Mouse (Mus musculus): ENCODE measurements around the gene Rbbp4. TPM values are rescaled to one million over a fixed set of nuclear protein-coding genes. Genes with fewer than 3 reads are reported as not detected.
A peak's percentile ranks its signal among the peaks of the same experiment; 100 is the strongest.

The Rbbp4 gene
- polyA plus RNA-seq, 1 experiment from 2014 or later: 437 TPM

DNA sequence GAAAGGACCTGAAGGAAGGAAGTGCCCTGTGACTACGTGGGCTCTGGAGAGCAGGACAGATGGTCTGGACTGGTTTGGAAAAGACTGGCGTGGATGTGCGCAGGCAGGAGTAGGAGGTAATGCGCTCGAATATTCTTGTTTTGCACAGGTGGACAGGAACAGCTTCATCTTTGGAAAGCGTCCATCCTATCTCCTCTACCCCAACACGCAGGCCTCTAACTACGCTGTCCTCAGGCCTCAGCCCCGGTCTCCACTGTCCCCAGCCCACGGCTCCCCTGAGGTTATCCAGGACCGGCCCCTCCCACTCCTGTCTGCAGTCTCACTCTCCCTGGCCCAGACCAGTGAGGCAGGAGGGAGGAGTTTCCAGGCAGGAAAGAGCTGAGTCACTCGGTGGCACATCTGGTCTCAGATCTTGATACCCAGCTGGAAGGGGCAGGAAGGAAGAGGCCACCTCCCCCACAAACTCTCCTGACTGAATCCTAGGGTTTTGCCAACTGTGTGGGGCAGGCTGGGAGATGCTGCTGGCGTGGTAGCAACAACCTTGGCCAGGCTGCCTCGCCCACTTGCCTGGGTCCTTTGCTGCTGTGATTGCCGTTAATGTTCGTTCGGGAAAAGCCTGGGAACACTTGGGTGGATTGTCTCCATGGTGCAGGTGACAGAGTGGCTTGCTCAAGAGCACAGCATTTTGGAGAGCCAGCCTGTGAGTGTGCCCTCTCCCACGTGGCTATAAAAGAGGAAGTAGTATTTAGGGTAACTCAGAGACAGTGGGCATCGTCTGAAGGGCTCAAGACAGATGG, 71.7 kb downstream of the Rbbp4 start:
- Histone ChIP-seq H3K4me3 (ENCODE audit: low read length) (no peak overlapping the region), H3K9ac (ENCODE audit: low read depth, low read length) (no peak overlapping the region), H3K36me3 (ENCODE audit: control insufficient read depth, insufficient read depth, low read length) (no peaks in the 10 kb centered on the region), H3K4me2 (replicated peaks; ENCODE audit: low read depth, low read length) (peak overlapping the region; percentile 1; the same call in 1 of the 2 replicates), H3K4me1 (ENCODE audit: control insufficient read depth, insufficient read depth, low read length) (peaks cover 8% of the 10 kb centered on the region; the same call in 1 of the 2 replicates), H3K27me3 (ENCODE audit: control insufficient read depth, insufficient read depth, low read length) (no peaks in the 10 kb centered on the region), H3K27ac (ENCODE audit: low read depth, low read length) (0 out of 2 replicates have a peak overlapping the region, but pooled peaks have one; percentile 13), H3K9me3 (ENCODE audit: control insufficient read depth, low read length) (no peaks in the 10 kb centered on the region)
- WGBS: 21% methylated on average over 19 of the region's 19 CpGs
- ATAC-seq (ENCODE audit: low FRiP score, low TSS enrichment): peak; percentile 77

GRCm38 (mm10) chr4:129261196-129261595, 74.0 kb downstream of the Rbbp4 start, which contains the start of gene C77080:
TSS of gene C77080 (minus strand) at chr4:129261404.
- H3K4me3 ChIP-seq (ENCODE audit: low read length): no peak within 1 kb of the TSS
- ATAC-seq (ENCODE audit: low FRiP score, low TSS enrichment): no peak
- no peak within 1 kb of the TSS for H3K9ac ChIP-seq (ENCODE audit: low read depth, low read length)
- H3K4me1 ChIP-seq (ENCODE audit: control insufficient read depth, insufficient read depth, low read length): peaks cover 21% of the 10 kb centered on the region; the same call in 1 of the 2 replicates
- no CpG with 5 or more reads among the region's 4 CpGs for WGBS
- H3K27ac ChIP-seq (ENCODE audit: low read depth, low read length): no peak within 1 kb of the TSS
- H3K9me3 ChIP-seq (ENCODE audit: control insufficient read depth, low read length): no peaks in the 10 kb centered on the region
- H3K4me2 ChIP-seq (replicated peaks; ENCODE audit: low read depth, low read length): no peak within 1 kb of the TSS
- no peaks in the 10 kb centered on the region for H3K36me3 ChIP-seq (ENCODE audit: control insufficient read depth, insufficient read depth, low read length)
- no peaks in the 10 kb centered on the region for H3K27me3 ChIP-seq (ENCODE audit: control insufficient read depth, insufficient read depth, low read length)

DNA sequence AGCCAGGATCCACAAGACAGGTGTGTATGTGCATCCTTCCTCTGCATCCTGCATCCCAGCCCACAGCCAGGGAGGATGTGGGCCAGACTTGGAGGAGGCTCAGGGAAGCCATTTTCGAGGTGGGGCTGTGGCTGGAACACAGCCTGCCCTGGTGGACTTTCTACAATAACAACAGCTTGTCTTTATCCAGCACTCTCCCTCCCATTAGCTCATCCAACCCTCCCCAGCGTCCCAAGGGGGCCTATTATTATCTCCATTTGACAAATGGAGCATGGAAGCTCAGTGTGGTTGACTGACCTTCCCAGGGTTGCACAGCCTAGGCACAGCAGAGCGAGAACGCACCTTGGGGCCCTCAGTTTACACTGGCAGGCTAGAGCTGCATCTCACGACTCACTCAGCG, 74.5 kb downstream of the Rbbp4 start:
- Histone ChIP-seq H3K36me3 (ENCODE audit: control insufficient read depth, insufficient read depth, low read length) (no peaks in the 10 kb centered on the region), H3K9ac (ENCODE audit: low read depth, low read length) (no peak overlapping the region), H3K4me3 (ENCODE audit: low read length) (no peak overlapping the region), H3K4me1 (ENCODE audit: control insufficient read depth, insufficient read depth, low read length) (peaks cover 25% of the 10 kb centered on the region; the same call in 1 of the 2 replicates), H3K4me2 (replicated peaks; ENCODE audit: low read depth, low read length) (no peak overlapping the region), H3K27ac (ENCODE audit: low read depth, low read length) (no peak overlapping the region), H3K9me3 (ENCODE audit: control insufficient read depth, low read length) (no peaks in the 10 kb centered on the region), H3K27me3 (ENCODE audit: control insufficient read depth, insufficient read depth, low read length) (no peaks in the 10 kb centered on the region)
- WGBS: 15% methylated on average over 6 of the region's 6 CpGs
- no peak for ATAC-seq (ENCODE audit: low FRiP score, low TSS enrichment)

- no peak overlapping the region for H3K9ac ChIP-seq (ENCODE audit: low read depth, low read length)
- 59% methylated on average over 4 of the region's 4 CpGs for WGBS
- no peak overlapping the region for H3K4me3 ChIP-seq (ENCODE audit: low read length)
- ATAC-seq (ENCODE audit: low FRiP score, low TSS enrichment): no peak
- H3K9me3 ChIP-seq (ENCODE audit: control insufficient read depth, low read length): no peaks in the 10 kb centered on the region
- no peak overlapping the region for H3K4me2 ChIP-seq (replicated peaks; ENCODE audit: low read depth, low read length)
- H3K27ac ChIP-seq (ENCODE audit: low read depth, low read length): no peak overlapping the region
- peaks cover 25% of the 10 kb centered on the region; the same call in 1 of the 2 replicates for H3K4me1 ChIP-seq (ENCODE audit: control insufficient read depth, insufficient read depth, low read length)
- no peaks in the 10 kb centered on the region for H3K36me3 ChIP-seq (ENCODE audit: control insufficient read depth, insufficient read depth, low read length)
- no peaks in the 10 kb centered on the region for H3K27me3 ChIP-seq (ENCODE audit: control insufficient read depth, insufficient read depth, low read length)
Measured at GRCm38 (mm10) chr4:129259101-129259500, 76.1 kb downstream of the Rbbp4 start.

Small RNAs within 50 kb of the gene (microRNA-seq; reads per million reads assigned to microRNA genes)
- gene Gm22994: not detected

Other genes with a start within 250 kb of the Rbbp4 start
- 8.5 and 10.0 TPM in 2 replicates for gene Tmem54, start 229.8 kb downstream of the Rbbp4 start, polyA plus RNA-seq (2014; fragmentation: Nextera tagmentation; extraction: Ambion mirVana)
- gene Hpca, start 213.3 kb downstream of the Rbbp4 start, polyA plus RNA-seq (2014; fragmentation: Nextera tagmentation; extraction: Ambion mirVana): 0.83 TPM in 2 replicates
- 4.3 and 5.7 TPM in 2 replicates for gene Fndc5, start 198.4 kb downstream of the Rbbp4 start, polyA plus RNA-seq (2014; fragmentation: Nextera tagmentation; extraction: Ambion mirVana)
- 17.3 and 28.9 TPM in 2 replicates for gene S100pbp, start 145.6 kb downstream of the Rbbp4 start, polyA plus RNA-seq (2014; fragmentation: Nextera tagmentation; extraction: Ambion mirVana)
- 68.4 and 92.6 TPM in 2 replicates for gene Yars, start 145.6 kb downstream of the Rbbp4 start, polyA plus RNA-seq (2014; fragmentation: Nextera tagmentation; extraction: Ambion mirVana)
- 7.3 and 7.8 TPM in 2 replicates for gene C77080, start 74.0 kb downstream of the Rbbp4 start, polyA plus RNA-seq (2014; fragmentation: Nextera tagmentation; extraction: Ambion mirVana)
- 0.63 and 0.84 TPM in 2 replicates for gene Sync, start 47.8 kb downstream of the Rbbp4 start, polyA plus RNA-seq (2014; fragmentation: Nextera tagmentation; extraction: Ambion mirVana)
- 50.2 and 70.1 TPM in 2 replicates for gene Zbtb8os, start 325 bp upstream of the Rbbp4 start, polyA plus RNA-seq (2014; fragmentation: Nextera tagmentation; extraction: Ambion mirVana)
- 7.9 and 13.3 TPM in 2 replicates for gene Zbtb8a, start 42.7 kb upstream of the Rbbp4 start, polyA plus RNA-seq (2014; fragmentation: Nextera tagmentation; extraction: Ambion mirVana)
- gene Zbtb8b, start 105.5 kb upstream of the Rbbp4 start, polyA plus RNA-seq (2014; fragmentation: Nextera tagmentation; extraction: Ambion mirVana): 2.3 and 3.1 TPM in 2 replicates
- gene Bsdc1, start 126.2 kb upstream of the Rbbp4 start, polyA plus RNA-seq (2014; fragmentation: Nextera tagmentation; extraction: Ambion mirVana): 20.5 and 23.3 TPM in 2 replicates
- not detected in 2 replicates for gene Tssk3, start 155.7 kb upstream of the Rbbp4 start, polyA plus RNA-seq (2014; fragmentation: Nextera tagmentation; extraction: Ambion mirVana)
- 0.39 TPM in 1 of 2 replicates, not detected in the other for gene Fam229a, start 155.8 kb upstream of the Rbbp4 start, polyA plus RNA-seq (2014; fragmentation: Nextera tagmentation; extraction: Ambion mirVana)
- gene Marcksl1, start 178.2 kb upstream of the Rbbp4 start, polyA plus RNA-seq (2014; fragmentation: Nextera tagmentation; extraction: Ambion mirVana): 823 and 993 TPM in 2 replicates
- gene Hdac1, start 207.3 kb upstream of the Rbbp4 start, polyA plus RNA-seq (2014; fragmentation: Nextera tagmentation; extraction: Ambion mirVana): 245 and 265 TPM in 2 replicates
- 11.4 and 14.1 TPM in 2 replicates for gene Lck, start 238.3 kb upstream of the Rbbp4 start, polyA plus RNA-seq (2014; fragmentation: Nextera tagmentation; extraction: Ambion mirVana)
- 17.7 and 19.7 TPM in 2 replicates for gene Fam167b, start 243.2 kb upstream of the Rbbp4 start, polyA plus RNA-seq (2014; fragmentation: Nextera tagmentation; extraction: Ambion mirVana)